In genomic region chr11:115509773-115510506, GRCm38 (mm10) we compare ENCODE assay signal across 8 mouse cellular contexts. TPM values are rescaled to one million over a fixed set of nuclear protein-coding genes. Genes with fewer than 3 reads are reported as not detected.
DNase-seq lines count a peak whose midpoint lies in the region; ATAC-seq lines count a peak whose summit lies in the region.

No protein-coding gene starts in this region.

- 51% methylated on average over 6 of the region's 6 CpGs for WGBS in neural tube, embryonic 11.5 days
- WGBS in embryonic facial prominence, embryonic 12.5 days, result 34% methylated on average over 6 of the region's 6 CpGs
- WGBS in hindbrain, embryonic 15.5 days, result 34% methylated on average over 6 of the region's 6 CpGs
- WGBS in midbrain, embryonic 15.5 days, result 28% methylated on average over 6 of the region's 6 CpGs

- peaks cover 40% of the 10 kb centered on the region for H3K4me1 ChIP-seq in neural tube, embryonic 11.5 days (ENCODE audit: control insufficient read depth, insufficient read depth, low read length)
- peaks cover 63% of the 10 kb centered on the region for H3K4me1 ChIP-seq in embryonic facial prominence, embryonic 12.5 days
- H3K4me1 ChIP-seq in hindbrain, embryonic 15.5 days (replicated peaks), result peaks cover 59% of the 10 kb centered on the region
- peaks cover 63% of the 10 kb centered on the region for H3K4me1 ChIP-seq in midbrain, embryonic 15.5 days

- no peaks in the 10 kb centered on the region for H3K36me3 ChIP-seq in neural tube, embryonic 11.5 days (ENCODE audit: control insufficient read depth, insufficient read depth, low read length)
- 0 out of 2 replicates have a peak, but pooled peaks cover 5% of the 10 kb centered on the region for H3K36me3 ChIP-seq in embryonic facial prominence, embryonic 12.5 days
- H3K36me3 ChIP-seq in hindbrain, embryonic 15.5 days, result no peaks in the 10 kb centered on the region
- no peaks in the 10 kb centered on the region for H3K36me3 ChIP-seq in midbrain, embryonic 15.5 days (replicated peaks)

- no peak overlapping the region for H3K27ac ChIP-seq in neural tube, embryonic 11.5 days (ENCODE audit: low read depth, low read length)
- H3K27ac ChIP-seq in embryonic facial prominence, embryonic 12.5 days, result peak overlapping the region; percentile 55; the same call in 1 of the 2 replicates
- no peak overlapping the region for H3K27ac ChIP-seq in hindbrain, embryonic 15.5 days (replicated peaks)
- H3K27ac ChIP-seq in midbrain, embryonic 15.5 days, result no peak overlapping the region

- no peak overlapping the region for H3K4me3 ChIP-seq in neural tube, embryonic 11.5 days (ENCODE audit: low read depth, low read length)
- H3K4me3 ChIP-seq in embryonic facial prominence, embryonic 12.5 days, result no peak overlapping the region
- H3K4me3 ChIP-seq in hindbrain, embryonic 15.5 days, result peak overlapping the region; percentile 98
- peak overlapping the region; percentile 86 for H3K4me3 ChIP-seq in midbrain, embryonic 15.5 days

- no peak for ATAC-seq in neural tube, embryonic 11.5 days (ENCODE audit: insufficient read depth, low FRiP score, low TSS enrichment)
- ATAC-seq in embryonic facial prominence, embryonic 12.5 days (ENCODE audit: insufficient number of reproducible peaks, insufficient read depth, low FRiP score, low TSS enrichment), result no peak
- ATAC-seq in hindbrain, embryonic 15.5 days (ENCODE audit: low FRiP score, low read depth), result no peak
- no peak for ATAC-seq in midbrain, embryonic 15.5 days (replicated peaks)

- H3K9ac ChIP-seq in neural tube, embryonic 11.5 days (ENCODE audit: low read length), result 0 out of 2 replicates have a peak overlapping the region, but pooled peaks have one; percentile 26
- H3K9ac ChIP-seq in embryonic facial prominence, embryonic 12.5 days, result peak overlapping the region; percentile 37
- H3K9ac ChIP-seq in hindbrain, embryonic 15.5 days, result peak overlapping the region; percentile 99
- peak overlapping the region; percentile 11; the same call in 1 of the 2 replicates for H3K9ac ChIP-seq in midbrain, embryonic 15.5 days

- H3K4me2 ChIP-seq in neural tube, embryonic 11.5 days (ENCODE audit: low read depth), result peak overlapping the region; percentile 36
- peak overlapping the region; percentile 89 for H3K4me2 ChIP-seq in embryonic facial prominence, embryonic 12.5 days (replicated peaks)
- peak overlapping the region; percentile 76 for H3K4me2 ChIP-seq in hindbrain, embryonic 15.5 days
- peak overlapping the region; percentile 69 for H3K4me2 ChIP-seq in midbrain, embryonic 15.5 days

- no peaks in the 10 kb centered on the region for H3K27me3 ChIP-seq in neural tube, embryonic 11.5 days (ENCODE audit: control insufficient read depth, insufficient read depth, low read length)
- H3K27me3 ChIP-seq in embryonic facial prominence, embryonic 12.5 days, result no peaks in the 10 kb centered on the region
- H3K27me3 ChIP-seq in hindbrain, embryonic 15.5 days, result no peaks in the 10 kb centered on the region
- H3K27me3 ChIP-seq in midbrain, embryonic 15.5 days (replicated peaks), result no peaks in the 10 kb centered on the region

- DNase-seq in neural tube, embryonic 11.5 days (ENCODE audit: low spot score), result no peak
- DNase-seq in neural tube, embryonic 10.5 days (ENCODE audit: extremely low spot score, low spot score), result no peak
- no peak for DNase-seq in cerebellum, postnatal 4 days (ENCODE audit: low spot score in 2 of 2)
- DNase-seq in urinary bladder, postnatal 10 days (ENCODE audit: low spot score), result no peak
- DNase-seq in left cerebral cortex, adult 18-20 months (ENCODE audit: low spot score in 2 of 2), result no peak

- no peaks in the 10 kb centered on the region for H3K9me3 ChIP-seq in neural tube, embryonic 11.5 days (ENCODE audit: control insufficient read depth, low read length)
- no peaks in the 10 kb centered on the region for H3K9me3 ChIP-seq in embryonic facial prominence, embryonic 12.5 days
- no peaks in the 10 kb centered on the region for H3K9me3 ChIP-seq in hindbrain, embryonic 15.5 days
- H3K9me3 ChIP-seq in midbrain, embryonic 15.5 days, result no peaks in the 10 kb centered on the region

RNA-seq across cellular contexts. Expression of gene Jpt1, which starts 4.2 kb away (rescaled TPM):
- 870 and 877 TPM in 2 replicates for polyA plus RNA-seq in neural tube, embryonic 11.5 days (2014; fragmentation: Nextera tagmentation; extraction: Ambion mirVana)
- polyA plus RNA-seq in embryonic facial prominence, embryonic 12.5 days (2016; fragmentation: Nextera tagmentation; extraction: Ambion mirVana), result 591 and 626 TPM in 2 replicates
- polyA plus RNA-seq in hindbrain, embryonic 15.5 days (2015; fragmentation: Nextera tagmentation; extraction: Ambion mirVana), result 1,345 and 1,399 TPM in 2 replicates
- 1,600 and 1,616 TPM in 2 replicates for polyA plus RNA-seq in midbrain, embryonic 15.5 days (2015; fragmentation: Nextera tagmentation; extraction: Ambion mirVana)
- 100 to 1,000 TPM; 157 TPM for total RNA-seq in left cerebral cortex, adult 18-20 months (2021)

RNA-seq across cellular contexts. Expression of gene Nt5c, which starts 18.3 kb away (rescaled TPM):
- polyA plus RNA-seq in neural tube, embryonic 11.5 days (2014; fragmentation: Nextera tagmentation; extraction: Ambion mirVana), result 76.0 and 77.0 TPM in 2 replicates
- 73.7 and 80.6 TPM in 2 replicates for polyA plus RNA-seq in embryonic facial prominence, embryonic 12.5 days (2016; fragmentation: Nextera tagmentation; extraction: Ambion mirVana)
- polyA plus RNA-seq in hindbrain, embryonic 15.5 days (2015; fragmentation: Nextera tagmentation; extraction: Ambion mirVana), result 88.4 and 101 TPM in 2 replicates
- 98.4 and 108 TPM in 2 replicates for polyA plus RNA-seq in midbrain, embryonic 15.5 days (2015; fragmentation: Nextera tagmentation; extraction: Ambion mirVana)
- 10 to 100 TPM; 62.2 to 63.3 TPM for total RNA-seq in left cerebral cortex, adult 18-20 months (2021)

RNA-seq across cellular contexts. Expression of gene Sumo2, which starts 26.1 kb away (rescaled TPM):
- polyA plus RNA-seq in neural tube, embryonic 11.5 days (2014; fragmentation: Nextera tagmentation; extraction: Ambion mirVana), result 1,294 and 1,337 TPM in 2 replicates
- 1,276 and 1,289 TPM in 2 replicates for polyA plus RNA-seq in embryonic facial prominence, embryonic 12.5 days (2016; fragmentation: Nextera tagmentation; extraction: Ambion mirVana)
- 917 and 959 TPM in 2 replicates for polyA plus RNA-seq in hindbrain, embryonic 15.5 days (2015; fragmentation: Nextera tagmentation; extraction: Ambion mirVana)
- polyA plus RNA-seq in midbrain, embryonic 15.5 days (2015; fragmentation: Nextera tagmentation; extraction: Ambion mirVana), result 990 and 1,015 TPM in 2 replicates
- total RNA-seq in left cerebral cortex, adult 18-20 months (2021), result 100 to 1,000 TPM; 272 to 305 TPM

RNA-seq across cellular contexts. Expression of gene Armc7, which starts 34.5 kb away (rescaled TPM):
- polyA plus RNA-seq in neural tube, embryonic 11.5 days (2014; fragmentation: Nextera tagmentation; extraction: Ambion mirVana), result 7.8 and 8.3 TPM in 2 replicates
- polyA plus RNA-seq in embryonic facial prominence, embryonic 12.5 days (2016; fragmentation: Nextera tagmentation; extraction: Ambion mirVana), result 10.3 and 10.7 TPM in 2 replicates
- 16.3 and 18.2 TPM in 2 replicates for polyA plus RNA-seq in hindbrain, embryonic 15.5 days (2015; fragmentation: Nextera tagmentation; extraction: Ambion mirVana)
- polyA plus RNA-seq in midbrain, embryonic 15.5 days (2015; fragmentation: Nextera tagmentation; extraction: Ambion mirVana), result 20.6 and 20.9 TPM in 2 replicates
- 10 to 100 TPM; 15.0 to 15.4 TPM for total RNA-seq in left cerebral cortex, adult 18-20 months (2021)

RNA-seq across cellular contexts. Expression of gene Slc16a5, which starts 47.7 kb away (rescaled TPM):
- polyA plus RNA-seq in neural tube, embryonic 11.5 days (2014; fragmentation: Nextera tagmentation; extraction: Ambion mirVana), result 0.11 and 0.22 TPM in 2 replicates
- polyA plus RNA-seq in embryonic facial prominence, embryonic 12.5 days (2016; fragmentation: Nextera tagmentation; extraction: Ambion mirVana), result 0.22 and 0.28 TPM in 2 replicates
- polyA plus RNA-seq in hindbrain, embryonic 15.5 days (2015; fragmentation: Nextera tagmentation; extraction: Ambion mirVana), result 0.17 and 0.24 TPM in 2 replicates
- 0.09 and 0.42 TPM in 2 replicates for polyA plus RNA-seq in midbrain, embryonic 15.5 days (2015; fragmentation: Nextera tagmentation; extraction: Ambion mirVana)
- not detected for total RNA-seq in left cerebral cortex, adult 18-20 months (2021)

Comparison
In these comparisons a context has a peak if more than half of its experiments do, and no peak if none do; other contexts are left out.
1. H3K4me2 ChIP-seq: peak in every context shown above with its lines; median percentile 89 in embryonic facial prominence, embryonic 12.5 days; 76 in hindbrain, embryonic 15.5 days; 69 in midbrain, embryonic 15.5 days; 36 in neural tube, embryonic 11.5 days.
2. H3K4me3 ChIP-seq: peak in hindbrain, embryonic 15.5 days (single experiment) and midbrain, embryonic 15.5 days (single experiment); none in neural tube, embryonic 11.5 days (single experiment) and embryonic facial prominence, embryonic 12.5 days (single experiment).
3. H3K9ac ChIP-seq: peak in every context shown above with its lines; median percentile 99 in hindbrain, embryonic 15.5 days; 37 in embryonic facial prominence, embryonic 12.5 days; 26 in neural tube, embryonic 11.5 days; 11 in midbrain, embryonic 15.5 days.